Mouse (Mus musculus): Measurements from ENCODE around the gene Ccdc177. TPM values are rescaled to one million over a fixed set of nuclear protein-coding genes. Genes with fewer than 3 reads are reported as not detected.

Gene Ccdc177
- not detected for total RNA-seq (2023)

GRCm38 (mm10) chr12:80760396-80760801 lies at the start of gene Ccdc177:
Ccdc177 (minus strand) TSS chr12:80760687.

GRCm38 (mm10) chr12:80789849-80790694 lies 29.6 kb upstream of the Ccdc177 start, which contains the start of gene Susd6:
Susd6 (plus strand) TSS chr12:80790510.

Other genes starting within 250 kb of the Ccdc177 start
- gene Galnt16, start 242.4 kb downstream of the Ccdc177 start, total RNA-seq (2023), result not detected
- gene Slc39a9, start 116.8 kb downstream of the Ccdc177 start, total RNA-seq (2023), result 10 to 100 TPM; 35.3 to 43.0 TPM
- 10 to 100 TPM; 53.2 to 77.2 TPM for gene Erh, start 116.3 kb downstream of the Ccdc177 start, total RNA-seq (2023)
- not detected for gene Plekhd1, start 68.1 kb downstream of the Ccdc177 start, total RNA-seq (2023)
- 100 to 1,000 TPM; 130 to 136 TPM for gene Susd6, start 29.8 kb upstream of the Ccdc177 start, total RNA-seq (2023)
- 1,000 to 10,000 TPM; 1,311 to 1,344 TPM for gene Srsf5, start 184.8 kb upstream of the Ccdc177 start, total RNA-seq (2023)
- not detected for gene Slc10a1, start 208.0 kb upstream of the Ccdc177 start, total RNA-seq (2023)